Mouse (Mus musculus): ENCODE results near the gene Arap1. TPM values are rescaled to one million over a fixed set of nuclear protein-coding genes. Genes with fewer than 3 reads are reported as not detected.

Arap1 gene
- total RNA-seq, 4 experiments from 2014 or later: 34.8 to 67.7 (median 49.6) TPM

- no peak for DNase-seq
Observed at GRCm38 (mm10) chr7:101367901-101368852, 20.3 kb downstream of the Arap1 start.

GRCm38 (mm10) chr7:101369666-101370065, 21.8 kb downstream of the Arap1 start:
- DNase-seq: no peak

GRCm38 (mm10) chr7:101373082-101373481, 25.2 kb downstream of the Arap1 start:
- DNase-seq: no peak

GRCm38 (mm10) chr7:101374155-101374554, 26.3 kb downstream of the Arap1 start:
- DNase-seq: no peak

- DNase-seq: no peak
Observed at GRCm38 (mm10) chr7:101376701-101377340, 29.0 kb downstream of the Arap1 start.

GRCm38 (mm10) chr7:101377741-101378262, 29.9 kb downstream of the Arap1 start:
- DNase-seq: peak; percentile 65

- DNase-seq: no peak
Observed at GRCm38 (mm10) chr7:101378285-101378684, 30.4 kb downstream of the Arap1 start.

GRCm38 (mm10) chr7:101378796-101379465, 31.1 kb downstream of the Arap1 start:
- no peak for DNase-seq

GRCm38 (mm10) chr7:101379732-101380131, 31.9 kb downstream of the Arap1 start:
- no peak for DNase-seq

- DNase-seq: no peak
Observed at GRCm38 (mm10) chr7:101381512-101381911, 33.6 kb downstream of the Arap1 start.

- no peak for DNase-seq
Observed at GRCm38 (mm10) chr7:101382378-101382777, 34.5 kb downstream of the Arap1 start.

- no peak for DNase-seq
Observed at GRCm38 (mm10) chr7:101383756-101384155, 35.9 kb downstream of the Arap1 start.

GRCm38 (mm10) chr7:101384931-101385330, 37.1 kb downstream of the Arap1 start:
- no peak for DNase-seq

- DNase-seq: no peak
Observed at GRCm38 (mm10) chr7:101385331-101385733, 37.5 kb downstream of the Arap1 start.

GRCm38 (mm10) chr7:101385866-101386452, 38.1 kb downstream of the Arap1 start:
- no peak for DNase-seq

GRCm38 (mm10) chr7:101389256-101389655, 41.4 kb downstream of the Arap1 start:
- no peak for DNase-seq

GRCm38 (mm10) chr7:101391909-101392479, 44.1 kb downstream of the Arap1 start:
- no peak for DNase-seq

GRCm38 (mm10) chr7:101393015-101393414, 45.1 kb downstream of the Arap1 start:
- DNase-seq: no peak

- DNase-seq: no peak
Observed at GRCm38 (mm10) chr7:101393694-101394504, 46.0 kb downstream of the Arap1 start.

GRCm38 (mm10) chr7:101394569-101394968, 46.7 kb downstream of the Arap1 start:
- DNase-seq: no peak

GRCm38 (mm10) chr7:101395471-101395870, 47.6 kb downstream of the Arap1 start:
- no peak for DNase-seq

Data from adrenal gland, adult 8-10 months (tissue).